Mouse (Mus musculus) megakaryocyte, embryonic 14.5 days (primary cell): ENCODE data around the gene Zc3h12b. TPM values are rescaled to one million over a fixed set of nuclear protein-coding genes. Genes with fewer than 3 reads are reported as not detected.

Experiments used
- H3K27me3 ChIP-seq: replicated peaks from 2 replicates; pipeline ENCODE3; 2012; ENCODE audit warnings: inconsistent platforms
- H3K36me3 ChIP-seq: replicated peaks from 2 replicates; pipeline ENCODE3; 2012; ENCODE audit warnings: low read length, inconsistent platforms, mixed read lengths
- H3K4me1 ChIP-seq: 2 replicates; pipeline ENCODE4 v1.6.1; 2012; ENCODE audit warnings: inconsistent platforms
- H3K4me3 ChIP-seq: replicated peaks from 2 replicates; pipeline ENCODE3; 2012; ENCODE audit warnings: moderate library complexity, mild to moderate bottlenecking, inconsistent platforms
- H3K9me3 ChIP-seq: 2 replicates; pipeline ENCODE4 v1.6.1; 2012; ENCODE audit warnings: inconsistent platforms
- FLI1 ChIP-seq: IDR thresholded peaks from 2 replicates; pipeline ENCODE4 v1.6.1; 2012; ENCODE audit warnings: low read length, inconsistent platforms, mixed read lengths
- GATA1 ChIP-seq: IDR thresholded peaks from 3 replicates; pipeline ENCODE4 v1.6.1; 2012; ENCODE audit warnings: mixed read lengths, low read length, inconsistent platforms, borderline replicate concordance
- polyA plus RNA-seq: library from polyadenylated mRNA; stranded (reverse); fragments of >175 nt; gene quantifications from 2 replicates; pipeline ENCODE4 v1.2.3, GENCODE M21; 2012; ENCODE audit warnings: low replicate concordance; ENCODE audit not compliant: insufficient read depth

Gene Zc3h12b
- polyA plus RNA-seq, 1 experiment: 0.02 TPM

- no peaks in the 10 kb centered on the region for H3K9me3 ChIP-seq
- peaks cover 21% of the 10 kb centered on the region for H3K4me1 ChIP-seq
- H3K4me3 ChIP-seq: no peak overlapping the region
- no peak for TF ChIP-seq FLI1
- TF ChIP-seq GATA1: no peak
- H3K36me3 ChIP-seq: no peaks in the 10 kb centered on the region
- H3K27me3 ChIP-seq: peaks cover 15% of the 10 kb centered on the region
Observed at GRCm38 (mm10) chrX:95969936-95970335, 258.5 kb downstream of the Zc3h12b start.

Other genes with a start within 250 kb of the Zc3h12b start
- not detected in 2 replicates for gene Asb12, start 153.7 kb upstream of the Zc3h12b start, polyA plus RNA-seq
- gene Pfn5, start 153.6 kb upstream of the Zc3h12b start, polyA plus RNA-seq: not detected in 2 replicates
- gene Zc4h2, start 53.2 kb upstream of the Zc3h12b start, polyA plus RNA-seq: 0.07 TPM in 1 of 2 replicates, not detected in the other
- 2.8 and 7.3 TPM in 2 replicates for gene Las1l, start 245.3 kb downstream of the Zc3h12b start, polyA plus RNA-seq